Mouse (Mus musculus) inflammation-experienced regulatory T-cells, adult 16 weeks (primary cell): Measurements from ENCODE around the gene Rcl1. TPM values are rescaled to one million over a fixed set of nuclear protein-coding genes. Genes with fewer than 3 reads are reported as not detected.

Experiments used
- polyA plus RNA-seq: library from polyadenylated mRNA; unstranded; fragments of 100-300 nt; shearing (Covaris generic); gene quantifications from one replicate; pipeline ENCODE4 v1.2.1, GENCODE M21; 2017

Gene Rcl1
- 64.3 TPM for polyA plus RNA-seq

GRCm38 (mm10) chr19:29100874-29101542, at the start of gene Rcl1:
Gene Rcl1 (plus strand): TSS chr19:29101375.

Other genes starting within 250 kb of the Rcl1 start
- 1.0 TPM for gene Plpp6, start 137.4 kb upstream of the Rcl1 start, polyA plus RNA-seq
- 0.62 TPM for gene 4430402I18Rik, start 133.6 kb upstream of the Rcl1 start, polyA plus RNA-seq
- 60.5 TPM for gene Cdc37l1, start 111.0 kb upstream of the Rcl1 start, polyA plus RNA-seq
- 24.1 TPM for gene Ak3, start 53.4 kb upstream of the Rcl1 start, polyA plus RNA-seq
- 10.5 TPM for gene Jak2, start 150.5 kb downstream of the Rcl1 start, polyA plus RNA-seq
- gene Insl6, start 224.0 kb downstream of the Rcl1 start, polyA plus RNA-seq = 24.9 TPM
- gene Rln1, start 233.3 kb downstream of the Rcl1 start, polyA plus RNA-seq = not detected